Mouse (Mus musculus) lung, postnatal 36 days (tissue): Measurements from ENCODE around the gene Pax4.
A peak's percentile ranks its signal among the peaks of the same experiment; 100 is the strongest.

Experiments
- DNase-seq: peaks from one replicate; pipeline ENCODE4 v3.0.0; 2022; ENCODE audit warnings: mixed read lengths

Pax4 gene

DNA sequence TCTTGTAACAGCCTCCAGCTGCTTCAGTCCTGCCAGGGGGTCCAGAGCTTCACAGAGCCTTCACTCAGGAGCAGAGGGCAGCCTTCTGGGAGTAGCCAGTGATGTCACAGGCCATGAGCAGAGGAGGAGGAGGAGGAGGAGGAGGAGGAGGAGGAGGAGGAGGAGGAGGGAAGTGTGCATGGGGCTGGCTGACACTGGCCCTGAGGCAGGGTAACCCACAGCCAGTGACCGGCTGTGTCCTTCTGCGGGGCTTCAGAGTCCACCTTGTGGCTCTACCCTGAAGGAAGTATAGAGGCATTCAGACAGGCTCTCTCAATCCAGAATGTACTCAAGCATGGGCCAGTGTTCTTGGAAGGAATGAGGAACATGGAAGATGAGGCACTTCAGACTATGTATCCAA is at the start of gene Pax4:
Gene Pax4 (minus strand): TSS at position 101 of the 400 bp plus-strand sequence.
- DNase-seq: no peak

DNA sequence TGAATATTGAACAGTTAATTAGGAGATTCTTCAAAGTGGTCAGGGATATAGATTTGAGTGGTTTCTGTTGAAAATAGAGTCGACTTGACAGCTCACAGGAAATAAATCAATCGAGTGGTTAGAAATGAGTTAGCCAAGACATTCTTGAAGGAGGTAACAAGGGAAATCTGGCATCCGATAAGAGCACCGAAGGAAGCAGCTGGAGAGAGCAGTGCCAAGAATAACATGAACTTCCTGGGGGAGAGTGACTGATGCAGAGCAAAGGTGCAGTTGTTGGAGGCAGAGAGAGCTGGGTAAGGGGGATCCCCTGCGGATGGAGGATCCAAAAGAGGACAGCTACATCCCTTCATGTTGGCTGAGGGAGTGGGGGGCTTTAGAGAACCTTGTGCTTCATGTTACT is 48.7 kb upstream of the Pax4 start:
- peak; percentile 66 for DNase-seq

DNA sequence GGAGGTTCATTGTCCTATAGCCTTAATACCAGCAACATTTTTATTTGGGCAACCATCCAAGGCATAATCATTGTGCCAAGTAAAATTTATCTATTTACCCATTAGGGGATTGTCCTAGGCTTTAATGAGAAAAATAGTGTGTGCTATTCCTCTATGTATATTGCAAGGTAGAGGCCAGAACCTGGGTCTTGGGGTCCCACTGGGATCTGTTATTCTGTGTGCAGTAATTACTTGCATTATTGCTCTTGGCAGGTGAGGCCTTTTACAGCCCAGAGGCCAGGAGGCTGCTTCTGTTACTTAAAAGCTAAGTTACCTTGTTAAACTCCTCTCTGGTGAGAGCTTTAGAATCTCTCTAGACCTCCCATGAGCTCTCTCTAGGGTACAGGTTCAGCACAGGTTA is 42.0 kb upstream of the Pax4 start:
- DNase-seq: no peak

DNA sequence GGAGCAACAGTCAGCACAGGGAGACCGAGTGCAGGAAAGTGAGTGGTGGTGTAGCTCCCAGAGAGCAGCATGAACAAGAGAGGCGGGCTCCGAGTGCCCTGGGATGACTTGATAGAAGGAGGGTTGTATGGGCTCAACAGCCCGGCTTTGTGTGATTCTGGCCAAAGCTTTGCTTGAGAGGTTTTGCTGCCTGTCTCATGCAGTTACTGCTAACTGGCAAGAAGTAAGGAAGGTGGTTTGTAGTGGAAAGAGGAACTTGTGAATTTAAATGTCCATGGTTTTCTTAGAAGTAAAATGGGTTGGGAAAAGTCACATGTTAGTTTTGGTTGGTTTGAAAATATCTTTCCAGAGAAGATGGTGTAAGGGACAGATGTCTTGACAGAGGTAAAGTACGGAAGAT is 41.5 kb upstream of the Pax4 start:
- no peak for DNase-seq

DNA sequence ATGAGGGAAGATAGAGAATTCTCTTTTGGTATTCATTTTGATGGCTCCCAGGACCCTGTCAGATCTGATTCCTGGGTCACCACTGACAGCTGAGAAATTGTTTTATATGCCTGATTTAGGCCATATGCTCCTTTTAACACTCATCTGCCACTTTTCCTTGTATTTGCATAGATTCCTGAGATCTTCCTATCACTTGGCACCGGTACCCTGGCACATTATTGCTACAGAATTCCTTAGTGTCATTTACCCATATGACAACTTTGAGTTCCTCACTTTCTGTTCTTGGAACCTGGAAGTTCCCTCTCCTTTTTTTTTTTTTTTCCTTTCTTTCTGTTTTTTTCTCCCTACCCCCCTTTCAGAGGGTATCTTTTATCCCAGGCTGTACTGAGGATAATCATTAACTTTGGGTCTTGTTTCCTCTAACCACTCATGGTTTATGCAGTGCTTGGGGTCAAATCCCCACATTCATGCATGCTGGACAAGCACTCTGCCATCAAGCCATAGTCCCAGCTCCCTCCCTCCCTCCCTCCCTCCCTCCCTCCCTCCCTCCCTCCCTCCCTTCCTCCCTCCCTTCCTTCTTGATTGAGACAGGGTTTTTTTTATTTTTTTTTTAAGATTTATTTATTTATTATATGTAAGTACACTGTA is 39.2 kb upstream of the Pax4 start:
- DNase-seq: no peak

DNA sequence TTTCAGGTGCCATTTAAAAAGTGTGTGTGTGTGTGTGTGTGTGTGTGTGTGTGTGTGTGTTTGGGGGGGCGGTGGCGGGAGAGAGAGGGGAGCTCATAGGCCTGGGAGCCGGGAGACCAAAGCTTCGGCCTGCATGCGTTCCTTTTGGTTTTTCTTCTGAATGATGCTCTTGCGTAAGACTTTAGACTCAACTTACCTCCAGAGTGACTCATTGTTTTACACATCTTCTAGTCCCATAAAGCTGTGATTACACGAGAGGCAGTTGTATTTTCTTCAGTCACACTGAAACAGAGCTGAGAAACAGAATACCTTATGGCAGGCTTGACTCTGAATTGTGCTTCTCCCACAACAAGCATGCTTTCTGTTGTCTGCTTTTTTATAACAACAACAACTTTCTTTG is 37.8 kb upstream of the Pax4 start:
- DNase-seq: no peak

DNA sequence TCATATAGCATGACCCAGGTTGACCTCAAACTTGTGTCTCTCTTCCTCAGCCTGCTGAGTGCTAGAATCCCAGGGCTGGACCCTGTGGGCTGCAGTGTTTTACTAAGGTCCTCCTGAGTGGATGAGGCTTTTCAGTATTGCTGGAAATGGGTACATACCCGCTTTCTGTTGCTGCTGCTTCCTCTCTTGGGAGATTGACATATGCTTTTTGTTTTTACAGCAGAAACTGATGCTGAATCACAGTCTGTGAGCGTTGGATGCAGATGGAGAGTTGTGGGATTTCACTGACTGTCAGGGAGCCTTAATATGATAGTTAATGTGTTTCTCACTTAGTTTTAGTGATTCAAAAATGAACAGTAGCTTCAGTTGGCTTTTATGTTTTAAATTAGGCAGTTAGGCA is 37.3 kb upstream of the Pax4 start:
- no peak for DNase-seq

DNA sequence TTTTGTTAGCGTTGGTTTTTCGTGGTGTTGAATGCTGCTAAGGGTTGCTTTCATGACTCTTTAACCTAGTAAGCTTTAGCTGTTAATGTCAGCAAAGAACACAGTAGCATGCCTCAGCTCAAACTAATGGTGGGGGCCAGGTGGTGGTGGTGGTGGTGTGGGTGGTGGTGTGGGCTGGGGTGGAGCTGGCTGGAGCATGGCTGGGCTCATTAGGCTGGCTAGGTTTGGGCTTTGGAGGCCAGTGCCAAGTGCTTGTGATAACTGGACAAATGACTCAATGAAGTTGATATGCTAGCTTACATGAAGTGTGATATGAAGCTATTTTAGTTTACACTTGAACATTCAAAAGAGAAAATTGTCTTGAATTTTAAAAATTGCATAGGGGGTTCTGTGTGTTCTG is 36.9 kb upstream of the Pax4 start:
- DNase-seq: no peak

DNA sequence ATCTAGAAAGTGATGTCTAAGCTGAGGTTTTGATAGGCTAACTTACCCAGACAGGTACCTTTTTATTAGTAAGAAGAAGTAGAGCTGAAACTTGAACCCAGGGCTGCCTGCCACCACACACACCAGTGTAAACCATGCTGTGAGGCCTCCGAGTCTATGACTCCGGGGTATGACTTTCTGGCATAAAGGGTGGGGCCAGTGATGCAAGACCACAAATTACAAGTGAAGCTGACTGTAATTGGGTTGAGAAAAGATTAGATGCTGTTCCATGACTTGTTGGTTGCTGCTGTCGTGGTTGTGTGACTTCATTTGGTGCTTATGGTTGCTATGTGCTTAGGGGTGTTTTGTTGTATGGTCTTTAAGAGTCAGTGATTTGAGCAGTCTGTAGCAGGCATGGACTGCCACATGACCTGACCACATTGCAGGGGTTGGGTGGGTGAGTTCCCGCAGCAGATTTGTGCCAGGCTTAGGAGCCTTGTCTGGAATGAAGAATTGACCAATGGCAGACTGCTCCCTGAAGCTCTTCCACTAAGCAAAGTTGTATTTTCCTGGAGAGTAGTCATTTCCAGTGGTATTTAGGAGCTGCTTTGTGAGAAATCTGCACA is 33.7 kb upstream of the Pax4 start:
- no peak for DNase-seq

DNA sequence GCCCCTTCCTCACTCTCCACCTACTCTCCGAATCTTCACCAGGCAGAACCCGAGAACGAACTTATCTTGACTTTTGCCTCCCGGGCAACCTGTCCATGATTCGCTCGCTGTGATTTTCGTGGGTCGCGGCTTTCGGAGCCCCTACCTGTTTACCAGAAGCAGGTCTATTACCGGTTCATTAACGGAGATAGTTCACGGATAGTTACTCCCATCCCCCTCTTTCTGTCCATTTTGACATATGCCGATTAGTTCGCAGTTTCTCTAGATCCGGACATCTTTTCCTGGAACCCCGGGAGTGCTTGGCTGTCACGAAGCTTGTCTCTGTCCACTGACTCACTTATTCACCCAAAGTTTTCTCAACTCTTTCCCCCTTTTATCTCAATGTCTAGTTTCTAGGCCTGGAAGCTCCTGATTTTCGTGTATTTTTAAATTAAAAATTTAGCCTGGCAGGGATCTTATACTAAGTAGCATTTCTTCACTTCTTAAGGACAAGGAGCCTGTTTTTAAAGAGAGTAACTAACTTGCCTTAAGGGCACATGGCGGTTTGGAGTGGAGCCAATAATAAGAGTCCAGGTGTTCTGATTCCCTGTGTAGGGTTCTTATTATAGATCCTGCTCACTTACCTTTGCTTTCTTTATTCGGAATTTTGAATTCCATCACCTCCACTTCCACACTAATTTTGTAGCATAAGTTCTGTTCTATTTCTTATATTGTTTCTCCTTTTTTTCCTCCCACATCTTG is 31.8 kb upstream of the Pax4 start:
- DNase-seq: peak; percentile 46

DNA sequence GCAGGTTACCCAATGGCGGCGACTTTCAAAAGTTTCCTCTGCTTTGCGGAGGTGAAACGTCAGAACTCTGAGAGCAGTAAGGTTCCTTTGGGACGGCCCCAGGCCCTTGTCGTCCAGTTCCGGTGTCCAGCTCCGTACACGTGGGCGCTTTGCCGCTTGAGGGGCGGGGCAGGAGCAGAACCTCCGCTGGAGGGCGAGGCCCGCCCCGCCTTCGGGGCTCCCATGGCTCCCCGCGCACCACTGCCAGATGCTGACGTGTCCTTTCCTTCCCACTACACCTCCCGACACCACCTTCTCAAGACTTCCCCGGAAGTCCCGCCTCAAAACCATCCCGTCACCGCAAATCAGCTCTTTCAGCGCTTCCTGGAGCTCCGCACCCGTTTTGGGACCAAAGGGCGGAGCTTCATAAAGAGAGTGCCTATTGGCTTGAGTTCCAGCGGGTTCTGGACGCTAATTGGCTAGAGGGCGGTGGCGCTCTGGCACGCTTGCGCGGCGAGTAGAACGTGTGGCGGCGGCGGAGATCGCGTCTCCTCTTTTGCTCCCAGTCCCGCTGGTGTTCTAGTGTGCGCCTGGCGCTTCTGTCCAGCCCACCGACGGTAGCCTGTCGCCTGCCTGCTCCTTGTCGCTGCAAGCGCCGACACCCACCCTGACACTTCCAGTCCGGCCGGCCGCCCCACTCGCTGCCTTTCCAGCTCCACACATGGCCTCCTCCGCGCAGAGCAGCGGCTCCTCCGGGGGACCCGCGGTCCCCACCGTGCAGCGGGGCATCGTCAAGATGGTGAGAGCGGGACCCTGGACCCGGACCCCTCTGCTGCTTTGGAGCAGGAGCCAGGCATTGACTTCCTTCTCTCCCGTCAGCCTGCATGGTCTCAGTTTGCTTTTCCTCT is 31.0 kb upstream of the Pax4 start:
- peak; percentile 100 for DNase-seq

DNA sequence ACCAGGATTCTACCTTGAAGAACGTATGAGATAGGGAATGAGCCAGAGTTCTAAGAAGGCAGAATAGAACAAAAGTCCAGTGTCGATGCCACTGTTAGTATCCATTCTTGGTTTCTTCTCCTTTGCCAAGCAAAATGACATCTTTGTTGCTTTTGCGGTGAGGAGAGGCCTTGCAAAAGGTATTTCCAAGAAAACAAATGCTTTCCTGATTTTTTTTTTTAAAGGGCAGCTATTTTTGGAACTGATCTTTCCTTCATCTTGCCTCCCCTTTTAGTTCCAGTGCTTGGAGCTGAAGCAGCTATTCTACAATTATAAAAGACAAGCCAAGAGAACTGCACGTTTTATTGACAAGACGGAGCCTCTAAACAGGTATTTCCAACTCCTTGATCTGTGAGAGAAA is 25.7 kb upstream of the Pax4 start, which contains the start of gene Snd1:
Gene Snd1 (plus strand): TSS at position 301 of the 400 bp plus-strand sequence.
- DNase-seq: no peak

DNA sequence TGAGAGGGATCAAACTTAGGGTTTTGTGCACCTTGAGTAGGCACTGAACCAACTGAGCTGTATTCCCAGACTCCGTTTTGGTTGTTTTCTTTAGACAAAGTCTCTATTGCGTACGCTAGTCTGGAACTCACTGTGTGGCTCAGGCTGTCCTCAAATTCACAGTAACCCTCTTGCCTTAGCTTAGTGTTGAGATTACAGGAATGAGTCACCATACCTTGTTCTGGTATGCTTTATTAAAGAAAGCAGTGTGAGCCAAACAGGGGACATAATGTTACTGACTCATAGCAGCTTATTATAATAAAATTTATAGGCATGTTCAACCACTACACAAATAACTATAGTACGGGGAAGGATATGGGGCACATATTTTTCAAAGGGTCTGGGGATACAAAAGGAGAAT is 25.1 kb upstream of the Pax4 start:
- no peak for DNase-seq

DNA sequence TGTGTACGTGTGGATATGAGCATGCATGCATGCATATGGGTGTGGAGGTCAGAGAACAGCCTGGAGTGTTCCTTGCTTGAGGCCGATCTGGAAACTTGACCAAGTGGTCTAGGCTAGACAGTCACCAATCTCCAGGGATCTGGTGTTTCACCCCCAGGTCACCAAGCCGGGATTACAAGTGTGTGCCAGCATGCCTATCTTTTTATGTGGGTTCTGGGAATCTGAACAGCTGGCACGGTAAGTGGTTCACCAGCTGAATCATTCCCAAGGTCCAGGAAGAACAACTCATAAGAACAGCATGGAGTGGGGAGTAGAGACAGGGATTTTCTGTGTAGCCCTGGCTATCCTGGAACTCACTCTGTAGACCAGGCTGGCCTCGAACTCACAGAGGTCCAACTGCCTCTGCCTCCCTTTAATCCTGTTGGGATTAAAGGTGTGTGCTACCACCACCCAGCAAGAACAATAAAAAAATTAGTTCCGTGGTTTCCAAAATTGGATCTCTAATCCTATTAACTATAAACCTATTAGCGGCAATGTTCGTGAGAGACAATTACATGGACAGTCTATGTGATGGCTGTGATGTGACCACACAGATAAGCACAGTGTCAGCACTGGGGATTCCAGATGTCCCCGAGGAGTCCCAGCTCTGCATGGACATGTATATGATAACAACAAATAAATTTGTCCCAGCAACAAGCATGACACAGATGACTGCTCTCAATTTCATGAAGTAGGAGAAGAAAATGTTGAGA is 22.3 kb upstream of the Pax4 start:
- DNase-seq: no peak

DNA sequence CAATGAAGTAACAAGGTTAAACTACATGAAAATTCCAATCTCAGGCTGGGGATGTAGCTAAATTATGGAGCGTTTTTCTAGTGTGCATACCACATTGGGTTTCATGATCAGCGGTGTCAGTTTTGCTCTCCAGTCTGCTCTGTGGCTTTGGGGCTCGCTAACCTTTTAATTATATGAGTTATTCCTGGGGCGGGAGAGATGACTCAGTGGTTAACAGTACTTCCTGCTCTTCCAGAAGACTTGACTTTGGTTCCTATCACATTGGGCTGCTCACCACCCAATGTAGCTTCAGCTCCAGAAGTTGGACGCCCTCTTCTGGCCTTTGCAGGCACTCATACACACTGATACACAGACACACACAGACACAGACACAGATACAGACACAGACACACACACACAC is 21.5 kb upstream of the Pax4 start:
- no peak for DNase-seq

DNA sequence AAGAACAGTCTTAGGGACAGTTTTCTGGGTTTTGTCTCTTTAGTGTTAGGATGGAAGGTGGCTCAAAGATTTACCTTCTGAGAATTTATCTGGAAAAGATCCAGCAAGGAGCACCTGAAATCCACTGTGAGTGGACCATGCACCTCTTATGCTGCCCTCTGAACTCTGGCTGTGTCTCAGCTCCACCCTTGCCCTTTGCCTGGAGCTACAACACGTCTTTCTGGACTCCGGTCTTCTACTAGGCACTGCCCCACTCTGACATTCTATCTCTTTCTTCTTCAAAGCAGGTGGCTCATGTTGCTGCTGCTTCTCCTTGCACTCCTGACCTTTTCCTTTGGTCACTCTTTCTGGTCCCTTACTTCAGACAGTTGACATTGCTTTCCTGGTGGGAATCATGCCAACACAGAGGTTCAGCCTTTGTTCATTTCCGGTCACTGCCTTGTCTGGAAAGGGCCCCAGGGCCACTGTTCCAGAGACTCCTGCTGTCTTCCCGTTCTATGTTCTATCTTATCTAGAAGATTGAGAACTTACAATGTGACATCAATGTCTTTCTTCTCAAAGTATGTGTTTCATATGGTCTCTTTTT is 21.0 kb upstream of the Pax4 start:
- DNase-seq: no peak

DNA sequence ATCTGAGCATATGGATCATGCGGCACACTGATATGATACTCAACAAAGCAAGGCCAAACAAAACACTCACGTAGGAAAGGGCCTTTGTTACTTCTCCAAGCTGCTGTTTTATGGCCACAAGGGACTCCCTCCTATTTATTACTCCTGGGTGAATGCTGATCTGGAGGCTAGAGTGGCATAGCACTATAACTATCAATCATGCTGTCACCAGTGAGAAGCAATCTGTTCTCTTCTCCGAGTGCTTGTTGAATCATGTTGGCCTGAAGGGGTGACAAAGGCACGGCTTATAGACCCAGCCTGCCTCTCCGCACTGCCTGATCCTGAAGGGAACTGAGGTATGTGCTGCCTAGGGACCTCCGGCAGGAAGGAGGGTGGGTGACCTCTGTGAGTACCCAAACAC is 15.5 kb upstream of the Pax4 start:
- DNase-seq: no peak

DNA sequence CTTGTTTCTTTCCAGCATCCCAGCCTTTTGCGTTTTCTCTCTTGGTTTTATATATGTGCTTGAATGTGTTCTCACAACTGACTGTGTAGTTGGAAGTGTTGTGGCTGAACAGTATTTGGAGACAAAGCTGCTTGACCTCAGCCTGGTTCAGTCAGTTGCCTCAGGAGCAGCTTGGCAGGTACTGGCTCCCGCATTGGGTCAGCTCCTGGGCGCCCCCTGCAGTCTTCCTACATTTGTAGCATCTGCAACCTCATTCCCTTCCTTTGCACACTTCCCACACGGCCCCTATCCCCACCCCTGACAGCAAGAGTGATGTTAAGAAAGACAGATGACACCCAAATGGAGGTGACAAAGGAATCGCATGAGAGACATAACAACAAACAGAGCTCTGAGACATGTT is 11.4 kb upstream of the Pax4 start:
- peak; percentile 86 for DNase-seq

DNA sequence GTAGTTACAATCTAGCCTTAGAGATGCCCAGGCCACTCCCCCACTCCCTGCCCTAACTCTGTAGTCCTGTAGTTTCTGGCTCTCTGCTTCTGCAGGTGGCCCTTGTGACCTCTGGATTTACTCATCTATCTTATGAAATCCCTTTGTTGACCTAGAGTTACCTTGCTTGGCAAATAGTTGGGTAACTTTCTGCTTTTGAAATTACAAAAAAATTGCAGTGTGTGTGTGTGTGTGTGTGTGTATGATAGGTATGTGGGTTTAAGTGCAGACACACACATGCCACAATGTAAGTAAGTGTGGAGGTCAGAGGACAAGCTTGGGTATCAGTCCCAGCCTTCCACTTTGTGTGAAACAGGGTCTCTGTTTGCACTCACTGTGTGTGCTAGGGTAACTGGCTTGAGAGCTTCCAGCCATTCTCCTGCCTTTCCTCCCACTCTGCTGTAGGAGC is 10.1 kb upstream of the Pax4 start:
- no peak for DNase-seq

DNA sequence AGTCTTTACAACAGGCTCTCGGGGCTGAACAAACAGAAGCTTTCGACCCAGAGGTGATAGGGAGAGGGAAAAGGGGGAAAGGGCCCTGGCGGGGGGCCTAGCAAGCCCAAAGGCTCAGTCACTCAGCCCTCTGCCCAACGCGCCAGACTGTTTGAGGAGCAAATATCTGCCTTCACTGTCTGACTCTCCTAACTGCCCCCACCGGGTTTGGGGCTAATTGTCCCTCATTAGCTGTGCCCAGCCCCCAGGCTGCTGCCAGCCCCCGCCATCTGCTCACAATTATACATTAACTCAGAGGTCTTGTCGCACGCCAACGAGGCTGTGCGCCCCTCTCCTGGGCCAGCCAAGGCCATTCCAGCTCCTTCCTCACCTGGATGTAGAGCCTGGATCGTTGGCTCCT is 1.8 kb upstream of the Pax4 start:
- DNase-seq: no peak

DNA sequence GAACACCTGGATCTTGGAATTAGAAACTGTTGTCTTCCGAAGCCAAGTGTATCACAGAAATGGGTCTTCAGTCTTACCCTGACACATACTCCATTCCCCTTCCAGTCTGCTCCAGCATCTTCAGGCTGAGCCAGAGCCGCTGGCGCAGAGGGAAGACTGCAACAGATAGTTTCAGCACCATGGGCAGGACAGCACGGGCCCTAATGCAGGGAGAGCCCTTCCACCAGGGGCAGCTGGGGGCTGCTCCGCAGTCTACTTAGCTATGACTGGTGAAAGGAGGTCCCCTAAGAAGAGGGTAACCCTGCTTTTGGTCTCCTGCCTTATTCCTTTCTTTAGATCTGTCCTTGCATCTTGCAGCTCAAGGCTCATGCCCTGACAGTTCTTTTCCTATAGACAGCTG is 1.3 kb upstream of the Pax4 start:
- DNase-seq: no peak

DNA sequence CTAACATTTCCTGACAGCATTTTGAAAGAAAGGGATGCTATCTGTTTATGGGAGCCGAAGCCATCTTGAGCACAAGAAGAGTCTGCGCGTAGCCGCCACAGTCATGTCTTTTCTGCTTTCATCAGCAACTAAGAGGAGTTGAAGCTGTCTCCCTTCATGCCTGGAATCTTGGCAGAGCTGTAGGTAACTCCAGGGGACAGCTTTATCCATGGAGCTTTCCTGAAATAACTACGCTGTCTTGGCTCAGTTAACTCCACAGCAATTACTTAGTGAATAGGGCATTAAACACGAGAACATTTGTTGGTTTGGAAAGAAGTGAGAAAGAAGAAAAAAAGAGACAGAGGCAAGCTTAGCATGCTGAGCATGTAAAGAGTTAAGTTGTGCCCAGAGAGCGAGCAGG is 1.2 kb downstream of the Pax4 start:
- no peak for DNase-seq
